Mouse (Mus musculus): ENCODE measurements around the gene Dyrk1b.
"Not testable (repeated sequence)": the region's sequence is repeated elsewhere in the genome, so short reads cannot be mapped to it uniquely, and the experiment has no call there.

DNA sequence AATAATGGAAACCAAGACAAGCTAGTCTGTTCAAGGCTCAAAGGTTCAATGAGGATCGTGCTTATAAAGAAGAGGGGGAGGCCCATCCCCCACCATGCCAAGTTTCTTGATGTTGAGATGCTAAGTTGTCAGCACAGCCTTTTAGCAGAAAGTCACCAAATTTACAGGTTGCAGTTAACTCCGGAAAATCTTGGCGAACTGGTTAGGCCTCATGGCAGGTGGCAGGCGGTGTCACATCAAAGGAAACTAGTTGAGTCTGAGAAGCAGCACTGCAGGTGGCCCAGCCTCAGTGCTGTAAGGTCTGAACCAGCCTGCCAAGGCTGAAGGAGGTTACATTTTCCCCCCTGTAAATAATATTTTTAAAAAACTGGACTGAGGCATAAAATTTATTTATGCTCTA lies 47.6 kb downstream of the Dyrk1b start:
- TF ChIP-seq CTCF (IDR thresholded peaks at IDR 0.05; ENCODE audit: borderline replicate concordance, extremely low read depth, insufficient read depth, insufficient read length); POLR2A (IDR thresholded peaks at IDR 0.05; ENCODE audit: borderline replicate concordance, extremely low read depth, insufficient read depth, insufficient read length, poor library complexity, severe bottlenecking): not testable (repeated sequence)

All from brain, embryonic 14.5 days (tissue).